Mouse (Mus musculus) erythroblast, embryonic 14.5 days (primary cell): ENCODE measurements around the gene Ccr1l1. TPM values are rescaled to one million over a fixed set of nuclear protein-coding genes. Genes with fewer than 3 reads are reported as not detected.

ENCODE experiments used
- H3K27me3 ChIP-seq: 2 replicates; pipeline ENCODE4 v1.6.1; 2012; ENCODE audit warnings: inconsistent platforms; ENCODE audit not compliant: control insufficient read depth
- H3K36me3 ChIP-seq: 2 replicates; pipeline ENCODE4 v1.6.1; 2012; ENCODE audit warnings: mild to moderate bottlenecking, inconsistent platforms; ENCODE audit not compliant: control insufficient read depth
- H3K4me1 ChIP-seq: 2 replicates; pipeline ENCODE4 v1.6.1; 2012; ENCODE audit warnings: inconsistent platforms; ENCODE audit not compliant: control insufficient read depth
- H3K4me3 ChIP-seq: replicated peaks from 2 replicates; pipeline ENCODE3; 2012; ENCODE audit warnings: moderate library complexity, mild to moderate bottlenecking, inconsistent platforms
- H3K9me3 ChIP-seq: 2 replicates; pipeline ENCODE4 v1.6.1; 2012; ENCODE audit warnings: low read length, inconsistent platforms, mixed read lengths; ENCODE audit not compliant: control insufficient read depth
- GATA1 ChIP-seq: IDR thresholded peaks from 2 replicates; pipeline ENCODE4 v1.6.1; 2012; ENCODE audit warnings: low read length, inconsistent platforms, mixed read lengths
- TAL1 ChIP-seq: IDR thresholded peaks from 3 replicates; pipeline ENCODE4 v1.6.1; 2012; ENCODE audit warnings: low read length, inconsistent platforms, mixed read lengths
- polyA plus RNA-seq: library from polyadenylated mRNA; stranded (reverse); fragments of >175 nt; gene quantifications from 2 replicates; pipeline ENCODE4 v1.2.3, GENCODE M21; 2012

Ccr1l1 gene
- polyA plus RNA-seq, 1 experiment, result not detected

- H3K36me3 ChIP-seq, result no peaks in the 10 kb centered on the region
- no peak for TF ChIP-seq TAL1
- no peak for TF ChIP-seq GATA1
- peaks cover 19% of the 10 kb centered on the region for H3K4me1 ChIP-seq
- H3K4me3 ChIP-seq, result no peak overlapping the region
- H3K9me3 ChIP-seq, result no peaks in the 10 kb centered on the region
- no peaks in the 10 kb centered on the region for H3K27me3 ChIP-seq
Observed at GRCm38 (mm10) chr9:123964776-123965175, 13.4 kb downstream of the Ccr1l1 start.

DNA sequence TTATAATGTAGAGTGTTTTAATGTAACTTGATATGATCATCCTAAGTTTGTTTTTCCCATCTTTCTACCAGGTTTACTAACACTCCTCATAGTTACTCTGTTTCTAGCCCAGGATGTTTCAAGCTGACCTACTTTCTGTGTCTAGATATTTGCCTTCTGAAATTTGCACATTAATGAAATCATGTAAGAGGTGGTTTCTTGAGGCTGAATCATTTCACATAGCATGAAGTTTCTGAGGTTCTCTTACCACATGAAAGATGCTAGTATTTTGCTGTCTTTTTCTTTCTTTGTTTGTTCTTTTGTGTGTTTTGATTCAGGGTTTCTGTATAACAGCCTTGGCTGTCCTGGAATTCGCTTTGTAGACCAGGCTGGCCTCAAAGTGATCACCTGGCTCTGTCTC, 18.0 kb downstream of the Ccr1l1 start:
- no peaks in the 10 kb centered on the region for H3K27me3 ChIP-seq
- H3K9me3 ChIP-seq, result no peaks in the 10 kb centered on the region
- no peaks in the 10 kb centered on the region for H3K36me3 ChIP-seq
- TF ChIP-seq TAL1 (no peak), GATA1 (no peak)
- H3K4me1 ChIP-seq, result peaks cover 39% of the 10 kb centered on the region
- no peak overlapping the region for H3K4me3 ChIP-seq

DNA sequence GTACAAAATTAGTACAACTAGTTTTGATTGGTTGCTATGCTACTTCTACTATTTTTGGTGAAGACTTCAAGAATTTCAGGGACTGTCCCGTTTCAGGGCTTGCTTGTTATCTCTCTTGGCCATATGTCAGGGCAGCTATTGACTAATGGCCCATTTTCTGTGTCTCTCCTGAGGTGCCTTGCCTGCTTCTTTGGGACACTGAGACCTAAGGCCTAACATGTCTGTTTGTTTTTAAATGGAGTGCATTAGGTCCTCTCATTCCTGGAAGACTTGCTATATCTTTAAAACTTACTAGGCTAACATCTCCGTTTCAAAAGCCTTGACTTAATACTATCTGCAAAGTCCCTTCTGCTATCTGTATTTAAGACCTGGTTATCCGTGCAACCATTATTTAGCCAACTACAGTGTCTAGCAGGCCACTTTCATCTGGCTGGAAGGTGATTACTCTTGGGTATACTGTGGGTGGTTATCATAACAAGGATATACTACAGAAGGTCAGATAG, 20.2 kb downstream of the Ccr1l1 start:
- peak; percentile 57 for TF ChIP-seq GATA1
- peak; percentile 77 for TF ChIP-seq TAL1

GRCm38 (mm10) chr9:123956892-123957291, 21.3 kb downstream of the Ccr1l1 start:
- no peaks in the 10 kb centered on the region for H3K36me3 ChIP-seq
- no peak for TF ChIP-seq TAL1
- no peak for TF ChIP-seq GATA1
- H3K9me3 ChIP-seq, result no peaks in the 10 kb centered on the region
- no peaks in the 10 kb centered on the region for H3K27me3 ChIP-seq
- H3K4me1 ChIP-seq, result peaks cover 39% of the 10 kb centered on the region
- H3K4me3 ChIP-seq, result no peak overlapping the region

More for the DNA sequence above, 20.2 kb downstream of the Ccr1l1 start:
- Histone ChIP-seq H3K4me3 (no peak overlapping the region), H3K9me3 (no peaks in the 10 kb centered on the region), H3K4me1 (peaks cover 39% of the 10 kb centered on the region), H3K36me3 (no peaks in the 10 kb centered on the region), H3K27me3 (no peaks in the 10 kb centered on the region)

DNA sequence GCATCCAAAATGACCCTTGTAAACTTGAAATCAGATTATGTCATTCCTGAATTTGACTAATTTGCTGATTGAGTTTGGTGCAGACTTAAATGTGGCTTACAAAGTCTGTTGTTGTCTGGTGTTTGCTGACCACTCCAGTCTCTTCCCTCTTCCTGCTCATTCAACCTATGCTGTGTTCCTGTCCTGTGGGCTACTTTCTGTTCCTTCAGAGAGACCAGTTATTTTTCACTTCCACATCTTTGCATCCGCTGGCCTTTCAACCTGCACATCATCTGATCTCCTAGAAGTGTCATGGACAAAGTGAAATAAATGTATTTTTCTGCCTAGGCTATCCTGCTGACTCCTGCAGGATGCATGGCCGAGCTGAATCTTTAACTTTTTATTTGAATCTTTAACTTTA, 24.7 kb downstream of the Ccr1l1 start:
- no peaks in the 10 kb centered on the region for H3K27me3 ChIP-seq
- peaks cover 21% of the 10 kb centered on the region for H3K4me1 ChIP-seq
- H3K36me3 ChIP-seq, result no peaks in the 10 kb centered on the region
- TF ChIP-seq GATA1 (no peak), TAL1 (no peak)
- H3K9me3 ChIP-seq, result no peaks in the 10 kb centered on the region
- no peak overlapping the region for H3K4me3 ChIP-seq

- TF ChIP-seq TAL1 (no peak), GATA1 (no peak)
- H3K4me1 ChIP-seq, result peaks cover 7% of the 10 kb centered on the region
Observed at GRCm38 (mm10) chr9:123951176-123951575, 27.0 kb downstream of the Ccr1l1 start.

GRCm38 (mm10) chr9:123949432-123949831, 28.8 kb downstream of the Ccr1l1 start:
- Histone ChIP-seq H3K4me1 (peaks cover 7% of the 10 kb centered on the region), H3K9me3 (no peaks in the 10 kb centered on the region), H3K4me3 (no peak overlapping the region), H3K36me3 (no peaks in the 10 kb centered on the region), H3K27me3 (no peaks in the 10 kb centered on the region)
- TF ChIP-seq GATA1, result no peak
- TF ChIP-seq TAL1, result no peak

More at GRCm38 (mm10) chr9:123951176-123951575, 27.0 kb downstream of the Ccr1l1 start:
- Histone ChIP-seq H3K4me3 (no peak overlapping the region), H3K36me3 (no peaks in the 10 kb centered on the region), H3K27me3 (no peaks in the 10 kb centered on the region), H3K9me3 (no peaks in the 10 kb centered on the region)

DNA sequence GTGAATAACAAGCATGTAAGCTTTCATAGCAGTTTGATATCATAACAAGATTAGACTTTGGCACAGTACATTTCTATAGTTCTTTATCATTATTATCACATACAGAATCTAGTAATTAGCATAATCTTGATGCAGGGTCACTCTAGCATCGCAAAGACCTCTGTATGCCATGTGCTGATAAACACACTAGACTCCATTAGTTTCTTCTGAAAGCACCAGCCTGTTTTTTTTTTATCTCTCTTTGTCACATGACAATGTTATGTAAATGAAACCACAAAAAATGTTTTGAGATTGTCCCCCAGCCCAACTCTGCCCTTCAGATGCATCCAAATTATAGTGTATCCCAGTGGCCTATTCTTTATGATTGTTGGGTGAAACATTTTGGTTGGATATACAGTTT, 30.4 kb downstream of the Ccr1l1 start:
- Histone ChIP-seq H3K9me3 (no peaks in the 10 kb centered on the region), H3K27me3 (no peaks in the 10 kb centered on the region), H3K4me1 (peaks cover 7% of the 10 kb centered on the region), H3K36me3 (no peaks in the 10 kb centered on the region), H3K4me3 (no peak overlapping the region)
- TF ChIP-seq GATA1 (no peak), TAL1 (no peak)

DNA sequence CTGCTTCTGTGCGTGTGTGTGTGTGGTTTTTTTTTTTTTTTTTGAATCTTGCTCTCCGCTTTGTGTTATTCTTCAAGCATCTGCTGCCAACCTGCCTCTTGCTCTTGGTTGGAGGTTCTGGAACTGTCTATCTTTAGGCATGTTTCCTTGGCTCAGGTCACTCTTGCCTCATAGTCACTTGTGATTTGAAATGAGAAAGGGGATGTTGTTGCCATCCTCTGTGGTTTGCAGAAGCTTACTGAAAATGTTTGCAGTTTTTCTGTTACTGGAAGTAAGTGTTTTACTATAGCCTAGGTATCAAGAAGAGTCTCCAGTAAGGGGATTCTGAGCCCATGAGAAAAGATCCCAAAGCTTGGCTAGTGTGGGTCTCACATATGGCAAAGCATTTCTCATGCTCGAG, 36.2 kb downstream of the Ccr1l1 start:
- H3K27me3 ChIP-seq, result no peaks in the 10 kb centered on the region
- TF ChIP-seq TAL1, result no peak
- TF ChIP-seq GATA1, result no peak
- H3K36me3 ChIP-seq, result no peaks in the 10 kb centered on the region
- no peaks in the 10 kb centered on the region for H3K9me3 ChIP-seq
- no peak overlapping the region for H3K4me3 ChIP-seq
- H3K4me1 ChIP-seq, result no peaks in the 10 kb centered on the region

GRCm38 (mm10) chr9:123941316-123941715, 36.9 kb downstream of the Ccr1l1 start:
- Histone ChIP-seq H3K4me1 (no peaks in the 10 kb centered on the region), H3K4me3 (no peak overlapping the region), H3K9me3 (no peaks in the 10 kb centered on the region), H3K36me3 (no peaks in the 10 kb centered on the region), H3K27me3 (no peaks in the 10 kb centered on the region)
- TF ChIP-seq GATA1 (no peak), TAL1 (no peak)
